Mouse (Mus musculus) brain, adult 2 months (tissue): ENCODE results near the gene Acoxl.
A peak's percentile ranks its signal among the peaks of the same experiment; 100 is the strongest.
"Not testable (repeated sequence)": the region's sequence is repeated elsewhere in the genome, so short reads cannot be mapped to it uniquely, and the experiment has no call there.

Experiments used
- DNase-seq: peaks from one replicate; pipeline ENCODE4 v3.0.0; 2011; ENCODE audit warnings: low read depth, low spot score

Gene Acoxl

DNA sequence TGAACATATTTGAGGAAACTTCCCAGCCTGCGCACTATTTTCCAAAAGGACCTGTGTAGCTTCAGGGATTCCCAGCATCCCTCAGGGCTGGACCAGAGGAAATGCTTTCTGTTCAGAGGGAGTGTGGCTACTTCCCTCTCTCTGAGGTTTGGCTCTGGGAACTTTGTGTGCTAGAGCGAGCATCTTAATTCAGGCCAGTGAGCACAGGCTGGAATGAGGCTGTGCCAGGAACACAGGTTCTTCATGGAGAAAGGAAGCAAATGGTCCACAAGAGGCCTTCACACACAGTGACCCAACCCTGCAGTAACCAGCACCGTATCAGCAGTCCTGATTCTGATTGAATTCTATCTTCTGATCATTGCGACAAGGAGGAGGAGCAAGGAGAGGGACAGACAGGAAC lies 238.3 kb downstream of the Acoxl start:
- DNase-seq = no peak

DNA sequence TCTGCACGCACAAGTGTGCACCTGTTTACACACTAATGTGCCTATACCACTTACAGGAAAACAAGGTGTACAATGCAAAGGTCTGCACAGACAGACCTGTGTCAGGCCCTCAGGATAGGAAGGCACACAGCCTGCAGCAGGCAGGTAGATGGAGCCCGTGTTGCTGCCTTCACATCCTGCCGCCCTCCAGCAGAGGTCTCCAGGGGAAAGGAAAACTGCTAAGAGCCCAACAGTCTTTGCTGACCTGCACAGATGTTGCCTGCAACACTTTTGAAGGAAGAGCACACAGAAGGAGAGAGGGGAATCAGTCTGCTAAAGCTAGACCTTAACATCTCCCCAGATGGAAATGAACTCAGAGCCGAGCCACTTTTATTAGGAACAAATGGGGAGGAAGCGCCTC lies 240.2 kb downstream of the Acoxl start:
- DNase-seq = peak; percentile 44

GRCm38 (mm10) chr2:128079316-128079715 lies 240.6 kb downstream of the Acoxl start:
- DNase-seq = no peak

GRCm38 (mm10) chr2:128083844-128084243 lies 245.2 kb downstream of the Acoxl start:
- no peak for DNase-seq

GRCm38 (mm10) chr2:128084607-128085006 lies 245.9 kb downstream of the Acoxl start:
- DNase-seq = no peak

- DNase-seq = no peak
Observed at GRCm38 (mm10) chr2:128085481-128085880, 246.8 kb downstream of the Acoxl start.

DNA sequence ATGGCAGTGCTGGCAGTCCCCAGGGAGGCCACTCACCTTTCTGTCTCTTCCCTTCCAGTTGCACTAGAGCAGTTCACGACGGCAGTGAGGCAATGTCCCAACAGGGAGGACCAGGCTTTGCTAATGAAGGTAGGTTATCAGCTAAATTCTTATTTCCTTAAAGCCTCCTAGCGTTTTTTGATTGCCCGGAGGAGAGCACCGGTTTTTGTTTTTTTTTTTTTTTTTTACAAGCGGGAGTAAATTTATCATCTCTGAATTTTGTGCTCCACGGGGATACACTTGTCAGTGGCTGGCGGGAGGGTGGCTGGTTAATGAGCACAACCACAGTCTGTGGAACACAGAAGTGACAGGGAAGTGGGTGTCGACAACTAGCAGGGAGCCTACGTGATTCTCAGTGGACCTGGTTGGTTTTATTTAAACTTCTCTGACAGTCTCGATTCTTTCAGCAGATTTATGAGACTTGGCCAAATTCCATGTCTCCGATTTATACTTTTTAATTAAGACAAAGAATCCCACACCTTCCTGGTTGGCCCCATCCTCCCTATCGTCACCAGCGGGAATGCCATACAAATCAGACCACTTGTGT lies 247.7 kb downstream of the Acoxl start:
- DNase-seq = peak; percentile 59

DNA sequence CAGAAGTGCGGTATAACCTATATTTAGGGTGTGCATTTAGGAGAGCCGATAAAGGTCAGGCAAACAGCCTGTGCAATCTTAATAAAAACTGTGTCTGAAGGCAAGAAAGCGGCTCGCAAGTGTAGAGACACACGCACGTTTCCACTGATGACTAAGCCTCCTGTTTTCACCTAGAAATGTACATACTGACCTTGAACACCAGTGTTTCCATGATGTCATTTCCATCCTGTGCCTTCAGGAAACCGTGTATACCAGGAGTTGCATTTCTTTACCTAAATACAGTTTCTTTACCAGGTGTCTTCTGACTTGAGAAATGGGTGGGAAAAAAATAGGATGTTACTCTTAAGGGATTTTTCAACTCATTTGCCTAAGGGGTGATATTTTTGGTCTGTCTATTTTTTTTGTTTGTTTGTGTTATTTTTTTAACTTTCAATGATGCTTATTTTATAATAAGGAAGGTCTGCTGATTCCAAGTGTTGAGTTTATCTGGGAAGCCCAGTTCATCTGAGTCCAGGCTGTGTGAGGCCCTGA lies 248.4 kb downstream of the Acoxl start:
- DNase-seq = no peak

DNA sequence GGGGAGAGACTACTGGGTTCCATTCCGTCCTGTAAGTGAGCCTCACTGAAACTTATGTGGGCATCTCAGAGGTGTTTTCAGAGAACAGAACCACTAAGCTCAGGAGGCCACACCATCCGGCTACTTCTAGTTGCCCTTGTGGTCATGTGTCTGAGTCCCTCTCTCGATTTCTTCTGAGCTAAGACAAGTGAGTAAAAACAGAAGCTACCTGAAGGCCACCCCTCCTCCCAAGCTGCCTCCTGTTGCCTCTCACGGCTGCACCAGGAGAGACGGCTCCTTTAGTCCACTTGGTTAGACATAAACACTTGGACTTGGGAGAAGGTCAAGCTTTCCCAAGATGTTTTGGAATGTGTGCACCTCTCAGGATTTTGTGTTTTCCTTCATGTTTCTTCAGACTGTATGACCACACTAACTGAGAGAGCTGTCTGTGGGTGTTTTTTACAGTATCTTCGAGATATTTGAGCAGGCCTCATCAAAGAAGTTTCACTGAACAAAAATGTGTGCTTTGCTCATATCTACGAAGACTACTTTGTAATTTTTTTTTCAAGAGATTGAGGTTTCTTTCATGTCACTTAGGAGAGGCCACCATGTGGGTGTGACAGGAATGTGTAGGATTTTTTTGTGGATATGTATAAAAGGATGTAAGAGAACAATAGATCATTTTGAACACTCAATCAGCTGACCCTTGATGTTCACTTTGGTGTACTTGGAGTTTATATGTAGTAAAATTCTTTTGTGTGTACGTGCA lies 249.3 kb downstream of the Acoxl start:
- DNase-seq = no peak

DNA sequence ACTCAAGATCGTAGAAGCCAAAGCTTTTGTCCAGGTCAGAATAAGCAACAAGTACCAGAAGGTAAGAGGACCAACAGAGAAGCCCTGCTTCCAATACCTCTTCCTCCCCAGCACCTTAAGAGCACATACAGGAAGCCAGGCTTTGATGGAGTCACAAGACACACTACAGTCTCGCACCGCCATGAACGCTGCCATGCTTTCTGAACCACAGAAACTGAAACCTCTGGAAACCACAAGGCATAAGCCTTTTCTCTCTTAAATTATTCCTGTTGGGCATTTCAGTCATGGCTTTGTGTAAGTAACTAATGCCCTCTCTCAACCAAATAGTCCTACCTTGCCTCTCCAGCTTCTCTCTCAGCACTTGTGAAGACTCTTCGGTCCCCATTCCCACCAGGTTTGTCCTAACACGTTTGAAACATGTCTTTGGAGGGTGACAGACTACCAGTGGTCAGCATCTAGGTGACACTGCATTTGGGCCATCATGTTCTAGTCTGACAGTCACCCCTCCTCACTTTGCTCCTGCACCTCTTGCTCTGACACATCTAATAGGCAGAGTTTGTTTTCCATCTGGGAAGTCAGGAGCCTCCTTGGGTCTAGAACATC lies 251.7 kb downstream of the Acoxl start:
- DNase-seq = no peak

DNA sequence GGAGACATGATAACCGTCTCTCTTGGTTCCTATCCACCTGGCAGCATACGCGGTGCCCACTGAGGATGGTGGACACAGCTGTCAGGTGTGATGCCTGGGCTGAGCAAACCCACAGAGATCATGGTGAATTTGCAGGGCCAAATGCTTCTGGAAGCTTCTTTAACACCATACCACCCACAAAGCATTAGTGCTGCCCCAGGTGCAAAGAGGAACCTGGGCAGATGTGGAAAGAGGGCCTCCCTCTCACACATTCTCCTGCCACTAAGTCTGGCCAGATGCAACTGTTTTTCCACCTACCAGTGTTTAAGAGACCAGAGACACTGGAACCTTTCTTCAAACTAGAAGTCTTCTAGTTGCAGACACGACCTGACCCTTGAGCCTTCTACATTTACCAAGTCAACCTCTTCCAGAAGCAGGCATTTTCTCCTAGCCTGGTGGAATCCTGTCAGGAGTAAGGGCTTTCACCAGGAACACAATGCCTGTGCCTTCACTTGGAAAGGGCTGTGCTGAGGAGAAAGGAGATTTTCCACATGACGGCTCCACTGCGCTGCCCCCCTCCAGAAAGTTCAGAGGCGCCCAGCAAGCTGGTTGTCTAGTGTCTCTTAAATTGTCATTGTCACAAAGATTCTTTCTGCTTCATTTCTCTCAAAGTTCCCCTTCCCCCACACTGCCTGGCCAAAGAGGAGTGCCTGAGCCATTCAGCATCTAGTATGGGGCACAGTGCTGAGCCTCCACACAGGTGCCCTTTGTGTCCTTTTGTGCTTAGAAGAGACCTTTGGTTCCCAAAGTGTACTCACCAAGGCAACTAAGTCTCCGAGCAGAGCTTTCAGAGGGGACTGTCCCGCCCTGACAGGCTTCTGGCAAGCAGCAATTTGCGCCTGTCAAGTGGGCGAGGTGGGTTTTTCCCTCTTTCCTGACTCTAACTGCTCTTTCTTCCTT lies 253.0 kb downstream of the Acoxl start:
- no peak for DNase-seq

DNA sequence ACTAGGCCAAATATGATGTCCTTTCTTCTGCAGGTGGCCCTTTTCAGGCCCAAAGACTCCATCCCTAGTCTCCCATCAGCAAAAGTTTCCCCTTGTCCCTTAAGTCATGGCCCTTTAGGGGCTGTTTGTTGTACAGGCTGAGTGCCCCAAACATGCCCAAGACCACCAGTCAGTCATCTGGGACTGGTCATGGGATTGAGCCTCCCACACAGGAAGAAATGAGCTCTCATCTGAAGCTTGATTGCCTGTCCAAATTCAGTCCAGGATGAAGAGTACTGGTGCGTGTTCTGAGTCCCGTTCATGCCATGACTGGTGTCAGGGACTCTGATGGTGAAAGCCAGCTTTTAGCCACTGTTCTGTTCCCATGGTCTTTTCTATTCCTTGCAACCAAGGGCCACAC lies 253.8 kb downstream of the Acoxl start:
- DNase-seq = no peak

DNA sequence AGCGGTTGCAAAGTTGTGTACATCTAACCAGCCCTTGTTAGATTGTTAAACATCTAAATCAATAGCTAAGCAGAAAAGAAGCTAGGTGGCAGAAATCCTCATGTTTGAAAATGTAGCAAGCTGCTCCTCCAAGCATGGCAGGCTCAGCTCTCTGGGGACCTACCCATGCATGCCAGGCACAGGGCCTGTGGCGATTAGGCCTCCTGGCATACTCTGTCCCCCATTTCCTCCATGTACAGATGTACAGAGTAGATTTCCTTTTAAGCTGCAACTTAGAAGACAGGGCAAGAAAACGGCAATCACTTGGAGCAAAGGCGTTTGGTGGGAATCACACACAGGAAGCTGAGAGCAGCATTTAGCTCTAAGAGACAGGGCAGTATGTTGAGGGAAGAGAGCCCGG lies 255.5 kb downstream of the Acoxl start:
- no peak for DNase-seq

GRCm38 (mm10) chr2:128094602-128095001 lies 255.9 kb downstream of the Acoxl start:
- DNase-seq = no peak

- DNase-seq = no peak
Observed at GRCm38 (mm10) chr2:128095270-128095669, 256.6 kb downstream of the Acoxl start.

DNA sequence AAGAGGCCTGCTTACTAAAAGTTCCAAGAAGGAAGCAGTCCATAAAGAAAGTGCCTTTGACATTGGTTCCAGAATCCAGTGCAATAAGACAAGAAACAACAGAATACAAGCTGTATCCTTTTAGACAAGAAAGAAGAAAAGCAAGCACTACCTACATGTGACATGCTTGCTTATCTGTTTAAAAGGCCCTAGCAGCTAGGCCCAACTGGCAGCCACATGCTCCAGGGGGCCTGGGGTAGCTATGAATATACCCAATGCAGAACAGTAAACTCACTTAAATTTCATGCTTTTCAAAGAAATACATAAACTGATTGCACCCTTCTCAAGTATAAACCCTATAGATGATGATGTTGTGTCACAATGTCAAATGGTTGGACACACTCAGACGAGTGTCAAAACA lies 257.4 kb downstream of the Acoxl start:
- DNase-seq = no peak

DNA sequence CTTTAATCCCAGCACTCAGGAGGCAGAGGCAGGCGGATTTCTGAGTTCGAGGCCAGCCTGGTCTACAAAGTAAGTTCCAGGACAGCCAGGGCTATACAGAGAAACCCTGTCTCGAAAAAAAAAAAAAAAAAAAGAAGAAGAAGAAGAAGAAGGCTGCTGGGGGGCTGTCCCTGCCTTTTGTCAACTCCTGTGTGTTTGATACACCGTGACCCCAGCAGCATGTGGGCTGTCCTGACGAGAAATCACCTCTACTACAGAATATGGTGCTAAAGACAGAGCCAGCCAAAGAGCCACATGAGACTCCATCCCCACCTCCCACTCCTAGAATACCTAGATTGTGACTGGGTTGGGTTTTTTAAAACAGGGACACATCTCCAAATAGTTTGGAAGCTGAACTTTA lies 259.4 kb downstream of the Acoxl start:
- not testable (repeated sequence) for DNase-seq

GRCm38 (mm10) chr2:128102086-128102485 lies 263.4 kb downstream of the Acoxl start:
- DNase-seq = no peak

- no peak for DNase-seq
Observed at GRCm38 (mm10) chr2:128104815-128105214, 266.1 kb downstream of the Acoxl start.

GRCm38 (mm10) chr2:128105651-128106050 lies 267.0 kb downstream of the Acoxl start:
- no peak for DNase-seq

DNA sequence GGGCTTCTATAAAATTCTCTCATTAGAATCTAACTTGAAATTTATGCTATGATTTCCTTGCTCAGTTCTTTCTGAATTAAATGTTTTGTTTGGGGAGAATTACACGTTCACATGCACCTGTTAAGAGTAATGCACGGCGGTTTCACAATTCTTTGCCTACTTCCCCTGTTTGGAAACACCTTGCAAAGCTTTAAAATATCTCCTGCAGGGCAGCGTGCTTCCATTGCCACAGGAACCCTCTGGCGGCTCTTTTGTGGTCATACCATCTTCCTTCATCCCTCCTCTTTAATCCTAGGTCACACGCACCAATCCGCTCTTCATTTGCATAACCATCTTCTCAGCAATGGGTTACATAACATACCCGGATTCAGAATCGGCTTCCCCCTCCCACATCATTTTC lies 272.9 kb downstream of the Acoxl start:
- DNase-seq = no peak

- DNase-seq = no peak
Observed at GRCm38 (mm10) chr2:128114621-128115020, 275.9 kb downstream of the Acoxl start.
